In the genomic region with DNA sequence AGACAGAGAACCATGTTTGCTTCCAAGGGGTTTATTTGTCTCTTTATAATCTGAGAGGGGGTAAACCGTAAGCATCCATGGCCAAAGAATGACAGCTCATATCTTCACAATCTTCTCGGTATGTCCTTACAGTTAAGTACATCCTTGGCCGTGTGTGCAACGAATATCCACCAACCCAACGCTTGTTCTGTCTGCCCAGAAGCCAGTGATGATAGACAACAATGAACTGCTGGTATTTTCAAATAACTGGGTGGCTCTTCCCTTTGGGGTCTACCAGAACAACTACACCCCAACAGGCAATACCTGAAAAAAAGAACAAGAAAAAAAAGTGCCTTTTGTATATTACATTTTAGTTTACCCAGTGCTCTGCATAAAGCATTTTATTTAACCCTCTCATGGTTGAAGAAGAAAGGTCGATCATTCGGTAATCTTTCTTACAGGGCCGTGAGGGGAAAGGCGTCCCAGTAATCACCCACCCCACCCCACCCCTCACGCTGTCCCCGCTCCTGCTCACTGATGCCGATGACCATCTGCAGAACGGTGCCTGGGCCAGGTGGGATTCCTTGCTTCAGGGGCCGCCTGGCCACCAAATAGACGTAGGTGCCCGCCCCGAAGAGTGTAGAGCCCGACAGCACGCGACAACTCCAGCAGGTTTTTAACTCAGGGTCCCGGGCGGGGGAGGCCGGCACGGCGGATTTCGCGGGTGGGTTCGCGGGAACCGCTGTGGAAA, we compare ENCODE assay signal across 8 mouse cellular contexts. TPM values are rescaled to one million over a fixed set of nuclear protein-coding genes. Genes with fewer than 3 reads are reported as not detected.
DNase-seq lines count a peak whose midpoint lies in the region; ATAC-seq and TF ChIP-seq lines count a peak whose summit lies in the region.

No protein-coding gene starts in this region.

- peak overlapping the region; percentile 54 for H3K4me2 ChIP-seq in limb, embryonic 15.5 days
- peak overlapping the region; percentile 53 for H3K4me2 ChIP-seq in stomach, embryonic 15.5 days

- ATAC-seq in limb, embryonic 15.5 days (ENCODE audit: insufficient number of reproducible peaks, low FRiP score, low TSS enrichment, low read depth) = peak; percentile 71
- ATAC-seq in stomach, embryonic 15.5 days (ENCODE audit: insufficient read depth, low FRiP score, low read depth) = peak; percentile 85

- H3K27me3 ChIP-seq in forebrain, embryonic 10.5 days (ENCODE audit: poor library complexity, severe bottlenecking) = no peaks in the 10 kb centered on the region
- H3K27me3 ChIP-seq in limb, embryonic 15.5 days = no peaks in the 10 kb centered on the region
- H3K27me3 ChIP-seq in stomach, embryonic 15.5 days (replicated peaks) = no peaks in the 10 kb centered on the region

- H3K27ac ChIP-seq in layer of hippocampus, adult 2 months = peak overlapping the region; percentile 84
- no peak overlapping the region for H3K27ac ChIP-seq in bone marrow, adult 2 months (ENCODE audit: control insufficient read depth, insufficient read depth, low read depth, low read length, poor library complexity)
- peak overlapping the region; percentile 91 for H3K27ac ChIP-seq in forebrain, embryonic 10.5 days
- peak overlapping the region; percentile 75 for H3K27ac ChIP-seq in limb, embryonic 15.5 days
- H3K27ac ChIP-seq in stomach, embryonic 15.5 days = no peak overlapping the region

- peaks cover 38% of the 10 kb centered on the region for H3K36me3 ChIP-seq in forebrain, embryonic 10.5 days (replicated peaks)
- peaks cover 7% of the 10 kb centered on the region for H3K36me3 ChIP-seq in limb, embryonic 15.5 days
- no peaks in the 10 kb centered on the region for H3K36me3 ChIP-seq in stomach, embryonic 15.5 days

- peak overlapping the region; percentile 81 for H3K9ac ChIP-seq in limb, embryonic 15.5 days
- peak overlapping the region; percentile 42; the same call in 1 of the 2 replicates for H3K9ac ChIP-seq in stomach, embryonic 15.5 days

- H3K4me3 ChIP-seq in layer of hippocampus, adult 2 months = peak overlapping the region; percentile 95
- H3K4me3 ChIP-seq in bone marrow, adult 2 months (replicated peaks; ENCODE audit: control insufficient read depth, low read depth, low read length) = peak overlapping the region; percentile 79
- H3K4me3 ChIP-seq in forebrain, embryonic 10.5 days = peak overlapping the region; percentile 86
- H3K4me3 ChIP-seq in limb, embryonic 15.5 days = peak overlapping the region; percentile 62
- H3K4me3 ChIP-seq in stomach, embryonic 15.5 days (replicated peaks) = peak overlapping the region; percentile 62

- WGBS in bone marrow, adult 2 months = 4% methylated on average over 30 of the region's 30 CpGs
- WGBS in forebrain, embryonic 10.5 days = 11% methylated on average over 30 of the region's 30 CpGs
- 9% methylated on average over 30 of the region's 30 CpGs for WGBS in limb, embryonic 15.5 days
- WGBS in stomach, embryonic 15.5 days = 7% methylated on average over 30 of the region's 30 CpGs

- no peak for DNase-seq in layer of hippocampus, adult 2 months (ENCODE audit: low spot score in 2 of 2)
- no peak for DNase-seq in layer of hippocampus, postnatal 36 days
- no peak for DNase-seq in forebrain, embryonic 10.5 days (ENCODE audit: extremely low spot score, low spot score)
- no peak for DNase-seq in adrenal gland, adult 8-10 months
- DNase-seq in embryo, embryonic 10 days (ENCODE audit: low spot score) = no peak

- TF ChIP-seq CTCF in layer of hippocampus, adult 2 months (conservative IDR thresholded peaks at IDR 0.05) = no peak
- no peak for TF ChIP-seq CTCF in bone marrow, adult 2 months (IDR thresholded peaks at IDR 0.05; ENCODE audit: control insufficient read depth, insufficient read depth, low read length)

- no peaks in the 10 kb centered on the region for H3K4me1 ChIP-seq in bone marrow, adult 2 months (ENCODE audit: control insufficient read depth, insufficient read depth, low read length)
- peaks cover 6% of the 10 kb centered on the region for H3K4me1 ChIP-seq in forebrain, embryonic 10.5 days
- H3K4me1 ChIP-seq in limb, embryonic 15.5 days = no peaks in the 10 kb centered on the region
- H3K4me1 ChIP-seq in stomach, embryonic 15.5 days = no peaks in the 10 kb centered on the region

- no peak for TF ChIP-seq POLR2A in bone marrow, adult 2 months (IDR thresholded peaks at IDR 0.05; ENCODE audit: borderline replicate concordance, control insufficient read depth, low read depth, low read length)

- H3K9me3 ChIP-seq in forebrain, embryonic 10.5 days = peaks cover 3% of the 10 kb centered on the region; the same call in 1 of the 2 replicates
- no peaks in the 10 kb centered on the region for H3K9me3 ChIP-seq in limb, embryonic 15.5 days
- no peaks in the 10 kb centered on the region for H3K9me3 ChIP-seq in stomach, embryonic 15.5 days

RNA-seq across cellular contexts. Expression of gene Dmac1, which starts 0.5 kb away (rescaled TPM):
- total RNA-seq in layer of hippocampus, adult 2 months (2021) = 10 to 100 TPM; 45.3 to 52.7 TPM
- 10 to 100 TPM; 50.8 to 54.1 TPM for total RNA-seq in layer of hippocampus, postnatal 36 days (2021)
- 38.1 and 56.4 TPM in 2 replicates for polyA plus RNA-seq in bone marrow, adult 2 months (2011; ENCODE audit: insufficient read depth, insufficient read length, low replicate concordance, missing spikeins)
- polyA plus RNA-seq in forebrain, embryonic 10.5 days (2016; fragmentation: Nextera tagmentation; extraction: Ambion mirVana) = 104 and 111 TPM in 2 replicates
- polyA plus RNA-seq in limb, embryonic 15.5 days (2015; fragmentation: Nextera tagmentation; extraction: Ambion mirVana) = 121 and 124 TPM in 2 replicates
- 113 and 124 TPM in 2 replicates for polyA plus RNA-seq in stomach, embryonic 15.5 days (2015; fragmentation: Nextera tagmentation; extraction: Ambion mirVana)
- total RNA-seq in adrenal gland, adult 8-10 months (2022) = 10 to 100 TPM; 40.9 to 59.7 (median 49.2) TPM

Comparison
In these comparisons a context has a peak if more than half of its experiments do, and no peak if none do; other contexts are left out.
1. H3K27ac ChIP-seq: peak in layer of hippocampus, adult 2 months (single experiment), forebrain, embryonic 10.5 days (single experiment) and limb, embryonic 15.5 days (single experiment); none in bone marrow, adult 2 months (single experiment) and stomach, embryonic 15.5 days (single experiment).
2. Peak in every context shown above with its lines, with median percentiles within 50 percentile points of each other: H3K4me3 ChIP-seq.